Mouse (Mus musculus) intestine, postnatal 0 days (tissue): ENCODE measurements around the gene Hsf4. TPM values are rescaled to one million over a fixed set of nuclear protein-coding genes. Genes with fewer than 3 reads are reported as not detected.

ENCODE experiments used
- ATAC-seq: fragments of 200-750 bp; cut with Nextera tagmentation; 2 replicates; pipeline ENCODE4 v1.8.0; 2017; ENCODE audit warnings: mild to moderate bottlenecking, moderate TSS enrichment, moderate library complexity
- H3K27ac ChIP-seq: fragments of 300-500 bp; sonication (generic); 2 replicates; pipeline ENCODE4 v1.5.1; 2014; ENCODE audit warnings: mild to moderate bottlenecking, low read depth, low read length, moderate library complexity
- H3K27me3 ChIP-seq: fragments of 300-500 bp; sonication (generic); replicated peaks from 2 replicates; pipeline ENCODE4 v1.6.1; 2014; ENCODE audit warnings: low read length, mixed read lengths; ENCODE audit not compliant: control insufficient read depth, insufficient read depth
- H3K36me3 ChIP-seq: fragments of 300-500 bp; sonication (generic); 2 replicates; pipeline ENCODE4 v1.6.1; 2014; ENCODE audit warnings: mild to moderate bottlenecking, moderate library complexity; ENCODE audit not compliant: control insufficient read depth, insufficient read depth
- H3K4me1 ChIP-seq: fragments of 300-500 bp; sonication (generic); replicated peaks from 2 replicates; pipeline ENCODE4 v1.6.1; 2014; ENCODE audit warnings: antibody characterized with exemption, low read length, mixed read lengths; ENCODE audit not compliant: control insufficient read depth, insufficient read depth
- H3K4me2 ChIP-seq: fragments of 300-500 bp; sonication (generic); replicated peaks from 2 replicates; pipeline ENCODE4 v1.6.1; 2014; ENCODE audit warnings: low read depth, mild to moderate bottlenecking, moderate library complexity
- H3K4me3 ChIP-seq: fragments of 300-500 bp; sonication (generic); 2 replicates; pipeline ENCODE4 v1.5.1; 2014; ENCODE audit warnings: low read depth, low read length
- H3K9ac ChIP-seq: fragments of 300-500 bp; sonication (generic); 2 replicates; pipeline ENCODE4 v1.6.1; 2014; ENCODE audit warnings: mild to moderate bottlenecking, low read depth, low read length
- H3K9me3 ChIP-seq: fragments of 300-500 bp; sonication (generic); 2 replicates; pipeline ENCODE4 v1.6.1; 2016; ENCODE audit warnings: mixed run types; ENCODE audit not compliant: control insufficient read depth
- CTCF ChIP-seq: sonication (generic); IDR thresholded peaks from 2 replicates; pipeline ENCODE4 v1.5.1; 2016; ENCODE audit warnings: low read depth, mild to moderate bottlenecking, control low read depth, antibody characterized with exemption, moderate library complexity
- WGBS: fragments of 180-500 bp; shearing (Covaris S2); extraction: QIAGEN DNeasy Blood & Tissue Kit; methylation state at CpG from one replicate; pipeline ENCODE4 v1.1.7; 2014; 5-methylcytosine and 5-hydroxymethylcytosine counted together
- polyA plus RNA-seq: library from polyadenylated mRNA; unstranded; fragments of >200 nt; fragmentation: Nextera tagmentation; extraction: Ambion mirVana; gene quantifications from 2 replicates; pipeline ENCODE4 v1.2.1, GENCODE M21; 2015

Hsf4 gene
- polyA plus RNA-seq, 1 experiment from 2014 or later: 0.48 TPM

- Histone ChIP-seq H3K9me3 (no peaks in the 10 kb centered on the region), H3K9ac (peak within 1 kb of the TSS; percentile 84), H3K27me3 (no peaks in the 10 kb centered on the region), H3K4me2 (peak within 1 kb of the TSS; percentile 85), H3K4me1 (peaks cover 2% of the 10 kb centered on the region; the same call in 1 of the 2 replicates), H3K36me3 (peaks cover 24% of the 10 kb centered on the region), H3K4me3 (peak within 1 kb of the TSS; percentile 95), H3K27ac (peak within 1 kb of the TSS; percentile 62)
- peak; percentile 89 for ATAC-seq
- under 1% methylated on average over 56 of the region's 58 CpGs for WGBS
- no peak for TF ChIP-seq CTCF
Observed at GRCm38 (mm10) chr8:105297511-105298192, 28.1 kb downstream of the Hsf4 start, which contains the start of gene E2f4. Gene E2f4, plus strand, starts transcription at chr8:105297663.

GRCm38 (mm10) chr8:105298351-105299252 is 29.0 kb downstream of the Hsf4 start:
- 0 out of 2 replicates have a peak overlapping the region, but pooled peaks have one; percentile 62 for H3K27ac ChIP-seq
- WGBS: 42% methylated on average over 18 of the region's 18 CpGs
- H3K36me3 ChIP-seq: peaks cover 28% of the 10 kb centered on the region
- H3K4me1 ChIP-seq: peaks cover 2% of the 10 kb centered on the region; the same call in 1 of the 2 replicates
- no peaks in the 10 kb centered on the region for H3K9me3 ChIP-seq
- peak overlapping the region; percentile 95 for H3K4me3 ChIP-seq
- peak overlapping the region; percentile 84 for H3K9ac ChIP-seq
- no peak for TF ChIP-seq CTCF
- ATAC-seq: no peak
- H3K27me3 ChIP-seq: no peaks in the 10 kb centered on the region
- H3K4me2 ChIP-seq: peak overlapping the region; percentile 85

- WGBS: 73% methylated on average over 8 of the region's 8 CpGs
- Histone ChIP-seq H3K36me3 (peaks cover 36% of the 10 kb centered on the region), H3K9ac (no peak overlapping the region), H3K9me3 (no peaks in the 10 kb centered on the region), H3K27me3 (no peaks in the 10 kb centered on the region), H3K4me2 (no peak overlapping the region), H3K4me3 (no peak overlapping the region), H3K27ac (no peak overlapping the region), H3K4me1 (peaks cover 2% of the 10 kb centered on the region)
- no peak for ATAC-seq
- no peak for TF ChIP-seq CTCF
Observed at GRCm38 (mm10) chr8:105299962-105300361, 30.4 kb downstream of the Hsf4 start.

GRCm38 (mm10) chr8:105303396-105303795 is 33.8 kb downstream of the Hsf4 start:
- WGBS: 68% methylated on average over 8 of the region's 8 CpGs
- Histone ChIP-seq H3K36me3 (peaks cover 51% of the 10 kb centered on the region), H3K9ac (no peak overlapping the region), H3K27ac (no peak overlapping the region), H3K4me3 (no peak overlapping the region), H3K4me1 (peaks cover 6% of the 10 kb centered on the region; the same call in 1 of the 2 replicates), H3K9me3 (no peaks in the 10 kb centered on the region), H3K4me2 (no peak overlapping the region), H3K27me3 (no peaks in the 10 kb centered on the region)
- no peak for ATAC-seq
- TF ChIP-seq CTCF: no peak

GRCm38 (mm10) chr8:105303874-105304273 is 34.3 kb downstream of the Hsf4 start:
- Histone ChIP-seq H3K4me1 (peaks cover 4% of the 10 kb centered on the region; the same call in 1 of the 2 replicates), H3K9me3 (no peaks in the 10 kb centered on the region), H3K4me2 (no peak overlapping the region), H3K4me3 (no peak overlapping the region), H3K9ac (no peak overlapping the region), H3K36me3 (peaks cover 56% of the 10 kb centered on the region), H3K27ac (peak overlapping the region; percentile 41; the same call in 1 of the 2 replicates), H3K27me3 (no peaks in the 10 kb centered on the region)
- no peak for ATAC-seq
- no peak for TF ChIP-seq CTCF
- WGBS: 73% methylated on average over 9 of the region's 9 CpGs
